Mouse (Mus musculus): Measurements from ENCODE around the gene Ppp2r3c. TPM values are rescaled to one million over a fixed set of nuclear protein-coding genes. Genes with fewer than 3 reads are reported as not detected.
"Not testable (repeated sequence)": the region's sequence is repeated elsewhere in the genome, so short reads cannot be mapped to it uniquely, and the experiment has no call there.

Gene Ppp2r3c
- polyA plus RNA-seq, 2 experiments = 12.4 to 12.5 TPM

DNA sequence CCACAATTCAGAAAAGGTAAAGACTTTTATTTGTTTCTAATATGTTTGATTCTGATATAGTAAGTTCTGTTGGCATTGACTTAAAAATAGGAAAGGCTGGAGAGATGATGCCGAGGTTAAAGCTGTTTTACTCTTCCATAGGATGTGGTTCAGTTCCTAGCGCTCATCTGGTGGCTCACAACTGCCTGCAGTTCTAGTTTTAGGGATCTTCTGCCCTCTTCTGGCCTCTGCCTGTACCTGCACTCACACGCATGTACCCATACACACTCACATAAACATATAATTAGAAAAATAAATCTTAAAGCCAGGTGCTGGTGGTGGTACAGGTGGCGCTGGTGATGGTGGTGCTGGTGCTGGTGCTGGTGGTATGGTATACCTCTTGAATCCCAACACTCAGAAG, 3.6 kb upstream of the Ppp2r3c start:
- no peak overlapping the region for H3K9ac ChIP-seq (ENCODE audit: low read depth, low read length, severe bottlenecking)
- H3K27ac ChIP-seq (replicated peaks; ENCODE audit: low read depth, low read length) = no peak overlapping the region
- H3K36me3 ChIP-seq (ENCODE audit: control insufficient read depth, insufficient read depth, low read length) = peaks cover 17% of the 10 kb centered on the region
- no peak overlapping the region for H3K4me2 ChIP-seq (replicated peaks; ENCODE audit: low read depth, low read length, severe bottlenecking)
- H3K4me1 ChIP-seq (ENCODE audit: control insufficient read depth, insufficient read depth, low read length) = peaks cover 11% of the 10 kb centered on the region
- 89% methylated on average over 4 of the region's 4 CpGs for WGBS
- DNase-seq (ENCODE audit: low spot score) (no peak), ATAC-seq (ENCODE audit: low FRiP score, low read depth) (no peak)
- no peak overlapping the region for H3K4me3 ChIP-seq (replicated peaks; ENCODE audit: low read length)
- no peaks in the 10 kb centered on the region for H3K27me3 ChIP-seq (ENCODE audit: control insufficient read depth, insufficient read depth, low read length)
- H3K9me3 ChIP-seq (ENCODE audit: control insufficient read depth, low read length) = no peaks in the 10 kb centered on the region
- TF ChIP-seq POLR2A (IDR thresholded peaks at IDR 0.05; ENCODE audit: borderline replicate concordance, extremely low read depth, insufficient read depth, insufficient read length) = no peak

DNA sequence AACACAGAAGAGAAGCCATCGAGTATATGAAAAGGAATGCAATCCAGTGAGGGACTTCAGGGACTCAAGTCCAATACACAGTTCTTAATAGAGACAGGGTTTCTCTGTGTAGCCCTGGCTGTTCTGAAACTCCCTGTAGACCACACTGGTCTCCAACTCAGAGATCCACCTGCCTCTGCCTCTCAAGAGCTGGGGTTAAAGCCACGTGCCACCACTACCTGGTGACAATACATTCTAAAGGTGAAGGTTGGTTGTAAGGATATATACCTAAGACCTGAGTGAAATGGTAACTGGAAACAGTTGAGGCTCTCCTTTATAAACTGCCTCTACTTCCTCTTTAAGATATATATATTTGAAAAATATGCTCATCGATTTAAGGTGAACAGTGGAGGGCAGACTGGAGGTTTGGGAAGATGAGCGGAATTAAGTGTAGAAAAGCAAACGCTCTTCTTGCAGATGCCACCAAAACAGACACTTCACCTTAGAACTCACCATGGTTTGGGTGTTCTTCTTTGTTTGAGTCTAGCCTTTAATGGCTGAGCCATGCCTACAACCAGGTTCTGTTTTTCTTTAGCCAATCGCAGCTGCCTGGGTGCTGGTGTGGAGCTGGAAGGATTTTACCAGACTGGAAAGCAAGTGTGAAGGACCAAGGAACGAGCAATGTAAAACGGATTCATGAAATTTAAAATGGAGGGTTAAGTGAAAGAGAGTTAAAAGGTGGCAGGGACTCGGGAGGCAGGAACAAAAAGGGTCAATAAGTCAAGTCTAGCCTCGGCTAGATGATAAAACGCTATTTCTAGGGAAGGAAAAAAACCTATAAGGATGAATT, 1.1 kb downstream of the Ppp2r3c start:
- Histone ChIP-seq H3K9ac (ENCODE audit: low read depth, low read length, severe bottlenecking) (peak overlapping the region; percentile 73), H3K4me3 (replicated peaks; ENCODE audit: low read length) (peak overlapping the region; percentile 59), H3K27me3 (ENCODE audit: control insufficient read depth, insufficient read depth, low read length) (no peaks in the 10 kb centered on the region), H3K36me3 (ENCODE audit: control insufficient read depth, insufficient read depth, low read length) (peaks cover 23% of the 10 kb centered on the region), H3K9me3 (ENCODE audit: control insufficient read depth, low read length) (no peaks in the 10 kb centered on the region), H3K27ac (replicated peaks; ENCODE audit: low read depth, low read length) (peak overlapping the region; percentile 92), H3K4me1 (ENCODE audit: control insufficient read depth, insufficient read depth, low read length) (peaks cover 19% of the 10 kb centered on the region), H3K4me2 (replicated peaks; ENCODE audit: low read depth, low read length, severe bottlenecking) (peak overlapping the region; percentile 68)
- TF ChIP-seq POLR2A (IDR thresholded peaks at IDR 0.05; ENCODE audit: borderline replicate concordance, extremely low read depth, insufficient read depth, insufficient read length) = no peak
- DNase-seq (ENCODE audit: low spot score) (peak; percentile 13), ATAC-seq (ENCODE audit: low FRiP score, low read depth) (no peak)
- WGBS = 42% methylated on average over 11 of the region's 11 CpGs

DNA sequence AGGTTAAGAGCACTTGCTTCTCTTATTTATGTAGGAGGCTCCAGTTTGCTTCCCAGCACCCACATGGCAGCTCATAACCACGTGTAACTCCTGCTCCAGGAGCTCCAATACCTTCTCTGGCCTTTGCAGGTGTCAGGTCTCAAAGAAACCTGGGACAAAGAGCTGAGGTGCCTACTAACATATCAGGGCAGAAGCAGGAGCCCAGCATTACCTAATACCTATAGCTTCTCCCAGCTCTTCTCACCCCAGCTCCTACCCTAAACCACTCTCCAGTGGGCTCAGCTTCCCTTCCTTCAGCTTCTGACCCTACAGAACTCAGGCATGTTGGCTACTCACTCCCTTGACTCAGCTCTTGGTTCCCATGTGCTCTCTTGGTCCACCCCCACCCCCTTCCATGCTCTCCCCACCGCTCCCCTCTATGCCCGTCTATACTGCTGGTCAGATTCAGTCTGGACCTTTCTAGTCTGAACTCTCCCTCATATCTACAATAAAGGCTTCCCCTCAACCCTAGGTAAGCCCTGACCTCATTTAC, 1.9 kb downstream of the Ppp2r3c start:
- WGBS = 84% methylated on average over 3 of the region's 3 CpGs
- Histone ChIP-seq H3K36me3 (ENCODE audit: control insufficient read depth, insufficient read depth, low read length) (peaks cover 26% of the 10 kb centered on the region), H3K9me3 (ENCODE audit: control insufficient read depth, low read length) (no peaks in the 10 kb centered on the region), H3K4me1 (ENCODE audit: control insufficient read depth, insufficient read depth, low read length) (peaks cover 19% of the 10 kb centered on the region), H3K4me2 (replicated peaks; ENCODE audit: low read depth, low read length, severe bottlenecking) (peak overlapping the region; percentile 68), H3K27me3 (ENCODE audit: control insufficient read depth, insufficient read depth, low read length) (no peaks in the 10 kb centered on the region), H3K27ac (replicated peaks; ENCODE audit: low read depth, low read length) (no peak overlapping the region), H3K4me3 (replicated peaks; ENCODE audit: low read length) (0 out of 2 replicates have a peak overlapping the region, but pooled peaks have one; percentile 59), H3K9ac (ENCODE audit: low read depth, low read length, severe bottlenecking) (no peak overlapping the region)
- no peak for TF ChIP-seq POLR2A (IDR thresholded peaks at IDR 0.05; ENCODE audit: borderline replicate concordance, extremely low read depth, insufficient read depth, insufficient read length)
- no peak for ATAC-seq (ENCODE audit: low FRiP score, low read depth)
- no peak for DNase-seq (ENCODE audit: low spot score)

DNA sequence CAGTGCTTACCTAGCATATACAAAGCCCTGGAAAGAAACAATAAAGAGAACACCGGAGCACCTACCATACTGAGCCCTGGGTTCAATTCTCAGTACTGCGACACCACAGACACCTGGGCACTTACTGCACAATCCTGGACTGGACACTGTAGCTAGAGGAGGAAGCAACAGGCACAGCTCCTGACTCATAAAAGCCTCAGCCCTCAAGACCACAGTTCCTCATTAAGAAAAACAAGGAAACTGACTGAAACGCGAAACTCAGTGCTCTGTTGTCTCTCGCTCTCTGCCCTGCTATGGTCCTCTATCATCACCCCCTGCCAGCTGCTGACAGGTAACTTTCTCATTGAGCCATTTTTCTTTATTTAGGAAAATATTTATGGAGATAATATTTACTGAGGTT, 3.5 kb downstream of the Ppp2r3c start, which contains the start of gene 1110008L16Rik:
Gene 1110008L16Rik, plus strand, starts transcription at position 242 of the 400 bp plus-strand sequence.
- 76% methylated on average over 5 of the region's 5 CpGs for WGBS
- H3K36me3 ChIP-seq (ENCODE audit: control insufficient read depth, insufficient read depth, low read length) = peaks cover 39% of the 10 kb centered on the region
- no peak for TF ChIP-seq POLR2A (IDR thresholded peaks at IDR 0.05; ENCODE audit: borderline replicate concordance, extremely low read depth, insufficient read depth, insufficient read length)
- no peak for ATAC-seq (ENCODE audit: low FRiP score, low read depth)
- H3K4me1 ChIP-seq (ENCODE audit: control insufficient read depth, insufficient read depth, low read length) = peaks cover 19% of the 10 kb centered on the region
- H3K4me3 ChIP-seq (replicated peaks; ENCODE audit: low read length) = no peak within 1 kb of the TSS
- no peak within 1 kb of the TSS for H3K4me2 ChIP-seq (replicated peaks; ENCODE audit: low read depth, low read length, severe bottlenecking)
- H3K27me3 ChIP-seq (ENCODE audit: control insufficient read depth, insufficient read depth, low read length) = no peaks in the 10 kb centered on the region
- no peak for DNase-seq (ENCODE audit: low spot score)
- no peaks in the 10 kb centered on the region for H3K9me3 ChIP-seq (ENCODE audit: control insufficient read depth, low read length)
- H3K9ac ChIP-seq (ENCODE audit: low read depth, low read length, severe bottlenecking) = no peak within 1 kb of the TSS
- H3K27ac ChIP-seq (replicated peaks; ENCODE audit: low read depth, low read length) = no peak within 1 kb of the TSS

DNA sequence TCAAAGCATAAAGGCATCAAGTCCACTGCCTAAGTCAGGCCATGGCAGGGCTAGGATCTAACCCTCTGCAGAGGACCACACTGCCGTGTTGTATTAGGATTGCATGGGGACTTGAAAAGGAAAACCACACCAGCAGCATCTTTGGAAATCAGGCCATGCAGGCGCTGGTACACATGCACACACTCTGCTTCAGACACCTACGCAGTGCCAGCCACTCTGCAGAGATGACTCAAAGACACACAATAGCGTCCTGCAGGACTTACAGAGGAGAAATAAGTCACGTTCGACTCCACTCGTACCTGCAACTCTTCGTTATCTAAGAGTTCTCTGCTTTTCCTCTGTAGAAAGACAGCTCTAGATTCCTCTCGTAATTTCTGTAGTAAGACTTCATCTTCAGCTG, 4.7 kb downstream of the Ppp2r3c start:
- H3K36me3 ChIP-seq (ENCODE audit: control insufficient read depth, insufficient read depth, low read length) = peaks cover 48% of the 10 kb centered on the region
- peaks cover 14% of the 10 kb centered on the region for H3K4me1 ChIP-seq (ENCODE audit: control insufficient read depth, insufficient read depth, low read length)
- H3K27ac ChIP-seq (replicated peaks; ENCODE audit: low read depth, low read length) = no peak overlapping the region
- no peak for DNase-seq (ENCODE audit: low spot score)
- no peak overlapping the region for H3K4me3 ChIP-seq (replicated peaks; ENCODE audit: low read length)
- no peaks in the 10 kb centered on the region for H3K9me3 ChIP-seq (ENCODE audit: control insufficient read depth, low read length)
- 92% methylated on average over 9 of the region's 9 CpGs for WGBS
- no peak overlapping the region for H3K9ac ChIP-seq (ENCODE audit: low read depth, low read length, severe bottlenecking)
- TF ChIP-seq POLR2A (IDR thresholded peaks at IDR 0.05; ENCODE audit: borderline replicate concordance, extremely low read depth, insufficient read depth, insufficient read length) = no peak
- no peak for ATAC-seq (ENCODE audit: low FRiP score, low read depth)
- H3K4me2 ChIP-seq (replicated peaks; ENCODE audit: low read depth, low read length, severe bottlenecking) = no peak overlapping the region
- H3K27me3 ChIP-seq (ENCODE audit: control insufficient read depth, insufficient read depth, low read length) = no peaks in the 10 kb centered on the region

DNA sequence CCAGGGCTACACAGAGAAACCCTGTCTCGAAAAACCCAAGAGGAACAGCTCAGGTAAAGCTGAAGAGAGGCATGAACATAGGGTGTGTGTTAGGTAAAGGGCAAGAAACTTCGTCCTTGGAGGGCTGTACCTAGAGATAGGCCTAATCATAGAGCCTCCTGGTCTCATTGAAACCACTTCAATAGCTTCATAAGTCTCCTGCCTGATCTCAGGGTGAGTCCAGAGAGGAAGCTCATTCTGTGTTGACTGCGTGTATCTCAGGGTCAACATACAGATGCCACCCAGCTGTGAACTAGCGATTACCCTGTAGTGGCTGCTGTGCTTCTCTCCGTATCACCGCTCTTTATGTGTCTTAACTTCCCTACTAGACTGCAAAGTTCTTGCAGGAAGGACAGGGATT, 25.2 kb downstream of the Ppp2r3c start:
- H3K4me3 ChIP-seq (replicated peaks; ENCODE audit: low read length); H3K4me1 ChIP-seq (ENCODE audit: control insufficient read depth, insufficient read depth, low read length); H3K9ac ChIP-seq (ENCODE audit: low read depth, low read length, severe bottlenecking); DNase-seq (ENCODE audit: low spot score); H3K27me3 ChIP-seq (ENCODE audit: control insufficient read depth, insufficient read depth, low read length); H3K9me3 ChIP-seq (ENCODE audit: control insufficient read depth, low read length); H3K27ac ChIP-seq (replicated peaks; ENCODE audit: low read depth, low read length); H3K36me3 ChIP-seq (ENCODE audit: control insufficient read depth, insufficient read depth, low read length); H3K4me2 ChIP-seq (replicated peaks; ENCODE audit: low read depth, low read length, severe bottlenecking); ATAC-seq (ENCODE audit: low FRiP score, low read depth): not testable (repeated sequence)
- 90% methylated on average over 3 of the region's 6 CpGs for WGBS
